Mouse (Mus musculus): ENCODE measurements around the gene Cacnb3. TPM values are rescaled to one million over a fixed set of nuclear protein-coding genes. Genes with fewer than 3 reads are reported as not detected.
A peak's percentile ranks its signal among the peaks of the same experiment; 100 is the strongest.

Cacnb3 gene
- polyA plus RNA-seq, 1 experiment from 2014 or later: 32.3 TPM

- H3K4me3 ChIP-seq (ENCODE audit: low read depth, low read length): no peak overlapping the region
- H3K9ac ChIP-seq (replicated peaks; ENCODE audit: low read length): no peak overlapping the region
- H3K27ac ChIP-seq (replicated peaks; ENCODE audit: low read depth, low read length): no peak overlapping the region
- no peaks in the 10 kb centered on the region for H3K36me3 ChIP-seq (replicated peaks; ENCODE audit: control insufficient read depth, insufficient read depth, low read depth, low read length)
- H3K9me3 ChIP-seq (replicated peaks; ENCODE audit: control insufficient read depth, low read length): no peaks in the 10 kb centered on the region
- no peak overlapping the region for H3K4me2 ChIP-seq (ENCODE audit: low read depth, low read length)
- no peaks in the 10 kb centered on the region for H3K27me3 ChIP-seq (ENCODE audit: control insufficient read depth, insufficient read depth, low read length)
- H3K4me1 ChIP-seq (ENCODE audit: control insufficient read depth, insufficient read depth, low read length): peaks cover 3% of the 10 kb centered on the region; the same call in 1 of the 2 replicates
- WGBS: 82% methylated on average over 2 of the region's 2 CpGs
- DNase-seq (ENCODE audit: low spot score): no peak
- no peak for ATAC-seq (replicated peaks; ENCODE audit: insufficient number of reproducible peaks, low FRiP score, low TSS enrichment, low read depth)
Observed at GRCm38 (mm10) chr15:98689682-98690081, 59.0 kb downstream of the Cacnb3 start.

GRCm38 (mm10) chr15:98691486-98692147 is 61.0 kb downstream of the Cacnb3 start:
- no peak overlapping the region for H3K4me2 ChIP-seq (ENCODE audit: low read depth, low read length)
- H3K9ac ChIP-seq (replicated peaks; ENCODE audit: low read length): no peak overlapping the region
- 7% methylated on average over 7 of the region's 7 CpGs for whole genome bisulfite sequencing
- no peak overlapping the region for H3K4me3 ChIP-seq (ENCODE audit: low read depth, low read length)
- H3K27ac ChIP-seq (replicated peaks; ENCODE audit: low read depth, low read length): no peak overlapping the region
- DNase-seq (ENCODE audit: low spot score) (peak; percentile 57), ATAC-seq (replicated peaks; ENCODE audit: insufficient number of reproducible peaks, low FRiP score, low TSS enrichment, low read depth) (no peak; the same call in 1 of the 2 replicates)
- H3K36me3 ChIP-seq (replicated peaks; ENCODE audit: control insufficient read depth, insufficient read depth, low read depth, low read length): no peaks in the 10 kb centered on the region
- H3K27me3 ChIP-seq (ENCODE audit: control insufficient read depth, insufficient read depth, low read length): no peaks in the 10 kb centered on the region
- H3K4me1 ChIP-seq (ENCODE audit: control insufficient read depth, insufficient read depth, low read length): peaks cover 3% of the 10 kb centered on the region; the same call in 1 of the 2 replicates
- no peaks in the 10 kb centered on the region for H3K9me3 ChIP-seq (replicated peaks; ENCODE audit: control insufficient read depth, low read length)

GRCm38 (mm10) chr15:98692171-98692715 is 61.6 kb downstream of the Cacnb3 start:
- no peak for ATAC-seq (replicated peaks; ENCODE audit: insufficient number of reproducible peaks, low FRiP score, low TSS enrichment, low read depth)
- WGBS: 36% methylated on average over 11 of the region's 11 CpGs

More at GRCm38 (mm10) chr15:98692171-98692715, 61.6 kb downstream of the Cacnb3 start:
- Histone ChIP-seq H3K27me3 (ENCODE audit: control insufficient read depth, insufficient read depth, low read length) (no peaks in the 10 kb centered on the region), H3K36me3 (replicated peaks; ENCODE audit: control insufficient read depth, insufficient read depth, low read depth, low read length) (no peaks in the 10 kb centered on the region), H3K9ac (replicated peaks; ENCODE audit: low read length) (no peak overlapping the region), H3K27ac (replicated peaks; ENCODE audit: low read depth, low read length) (no peak overlapping the region), H3K9me3 (replicated peaks; ENCODE audit: control insufficient read depth, low read length) (no peaks in the 10 kb centered on the region), H3K4me3 (ENCODE audit: low read depth, low read length) (no peak overlapping the region), H3K4me2 (ENCODE audit: low read depth, low read length) (no peak overlapping the region), H3K4me1 (ENCODE audit: control insufficient read depth, insufficient read depth, low read length) (peaks cover 3% of the 10 kb centered on the region; the same call in 1 of the 2 replicates)
- DNase-seq (ENCODE audit: low spot score): peak; percentile 45

Other genes with a start within 250 kb of the Cacnb3 start
- not detected in 2 replicates for gene Olfr283, start 249.9 kb upstream of the Cacnb3 start, polyA plus RNA-seq (2014; fragmentation: Nextera tagmentation; extraction: Ambion mirVana)
- gene Olfr282, start 199.6 kb upstream of the Cacnb3 start, polyA plus RNA-seq (2014; fragmentation: Nextera tagmentation; extraction: Ambion mirVana): not detected in 2 replicates
- not detected in 2 replicates for gene Olfr281, start 178.3 kb upstream of the Cacnb3 start, polyA plus RNA-seq (2014; fragmentation: Nextera tagmentation; extraction: Ambion mirVana)
- gene OR5BS1P, start 160.9 kb upstream of the Cacnb3 start, polyA plus RNA-seq (2014; fragmentation: Nextera tagmentation; extraction: Ambion mirVana): not detected in 2 replicates
- 0.38 and 0.39 TPM in 2 replicates for gene Lalba, start 148.1 kb upstream of the Cacnb3 start, polyA plus RNA-seq (2014; fragmentation: Nextera tagmentation; extraction: Ambion mirVana)
- gene Olfr279, start 138.4 kb upstream of the Cacnb3 start, polyA plus RNA-seq (2014; fragmentation: Nextera tagmentation; extraction: Ambion mirVana): not detected in 2 replicates
- gene Kansl2, start 96.6 kb upstream of the Cacnb3 start, polyA plus RNA-seq (2014; fragmentation: Nextera tagmentation; extraction: Ambion mirVana): 145 and 153 TPM in 2 replicates
- 61.4 and 61.8 TPM in 2 replicates for gene Ccnt1, start 59.9 kb upstream of the Cacnb3 start, polyA plus RNA-seq (2014; fragmentation: Nextera tagmentation; extraction: Ambion mirVana)
- not detected in 2 replicates for gene 4930415O20Rik, start 59.8 kb upstream of the Cacnb3 start, polyA plus RNA-seq (2014; fragmentation: Nextera tagmentation; extraction: Ambion mirVana)
- gene Adcy6, start 20.8 kb upstream of the Cacnb3 start, polyA plus RNA-seq (2014; fragmentation: Nextera tagmentation; extraction: Ambion mirVana): 8.4 and 10.4 TPM in 2 replicates
- 20.8 and 22.0 TPM in 2 replicates for gene Ddx23, start 32.1 kb downstream of the Cacnb3 start, polyA plus RNA-seq (2014; fragmentation: Nextera tagmentation; extraction: Ambion mirVana)
- 0.63 and 0.92 TPM in 2 replicates for gene Rnd1, start 46.6 kb downstream of the Cacnb3 start, polyA plus RNA-seq (2014; fragmentation: Nextera tagmentation; extraction: Ambion mirVana)
- 1.3 TPM in 2 replicates for gene Ccdc65, start 77.4 kb downstream of the Cacnb3 start, polyA plus RNA-seq (2014; fragmentation: Nextera tagmentation; extraction: Ambion mirVana)
- gene Fkbp11, start 97.4 kb downstream of the Cacnb3 start, polyA plus RNA-seq (2014; fragmentation: Nextera tagmentation; extraction: Ambion mirVana): 18.9 and 21.0 TPM in 2 replicates
- gene Arf3, start 132.4 kb downstream of the Cacnb3 start, polyA plus RNA-seq (2014; fragmentation: Nextera tagmentation; extraction: Ambion mirVana): 24.5 and 28.7 TPM in 2 replicates
- 1.6 and 2.3 TPM in 2 replicates for gene Wnt10b, start 147.3 kb downstream of the Cacnb3 start, polyA plus RNA-seq (2014; fragmentation: Nextera tagmentation; extraction: Ambion mirVana)
- 0.28 and 0.33 TPM in 2 replicates for gene Wnt1, start 159.0 kb downstream of the Cacnb3 start, polyA plus RNA-seq (2014; fragmentation: Nextera tagmentation; extraction: Ambion mirVana)
- gene Ddn, start 178.7 kb downstream of the Cacnb3 start, polyA plus RNA-seq (2014; fragmentation: Nextera tagmentation; extraction: Ambion mirVana): 0.26 and 0.27 TPM in 2 replicates
- 69.8 and 73.1 TPM in 2 replicates for gene Prkag1, start 200.7 kb downstream of the Cacnb3 start, polyA plus RNA-seq (2014; fragmentation: Nextera tagmentation; extraction: Ambion mirVana)
- 11.6 and 12.0 TPM in 2 replicates for gene Kmt2d, start 240.4 kb downstream of the Cacnb3 start, polyA plus RNA-seq (2014; fragmentation: Nextera tagmentation; extraction: Ambion mirVana)